In the genomic region with DNA sequence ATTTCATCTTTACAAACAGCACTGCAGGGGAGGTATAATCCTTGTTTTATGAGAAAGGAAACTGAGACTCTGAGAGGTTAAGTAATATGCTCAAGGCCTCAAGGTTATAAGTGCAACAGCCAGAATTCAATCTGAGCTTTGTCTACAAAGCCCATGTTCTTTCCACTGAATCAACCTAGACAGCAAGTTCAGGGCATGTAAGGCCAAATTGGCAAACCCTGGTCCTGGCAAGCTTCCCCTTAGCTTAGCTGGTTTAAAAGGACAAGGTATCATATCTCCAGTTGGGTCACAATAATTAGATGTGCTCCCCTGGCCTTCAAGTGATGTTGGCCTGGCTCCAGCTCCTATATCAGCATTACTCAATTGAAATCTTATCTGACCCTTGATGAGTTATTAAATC, we compare ENCODE assay signal across 13 mouse cellular contexts.
DNase-seq lines count a peak whose midpoint lies in the region; ATAC-seq lines count a peak whose summit lies in the region.
"Had no signal": no experiment of that assay in that cellular context is flagged by ENCODE, and none has a peak within 500 bp of the region (broad histone marks: within the 10 kb centered on the region; RNA-seq: fewer than 3 reads in every experiment).

No protein-coding gene starts in this region.

- no peaks in the 10 kb centered on the region for H3K27me3 ChIP-seq in heart, embryonic 10.5 days (ENCODE audit: insufficient read depth, poor library complexity, severe bottlenecking)
- no peaks in the 10 kb centered on the region; the same call in 1 of the 2 replicates for H3K27me3 ChIP-seq in midbrain, embryonic 13.5 days
- H3K27me3 ChIP-seq: liver, embryonic 12.5 days had no signal

- no peak overlapping the region for H3K9ac ChIP-seq in midbrain, embryonic 13.5 days (replicated peaks)
- H3K9ac ChIP-seq: liver, embryonic 12.5 days; midbrain, embryonic 12.5 days had no signal

- no peaks in the 10 kb centered on the region for H3K36me3 ChIP-seq in heart, embryonic 10.5 days
- H3K36me3 ChIP-seq in midbrain, embryonic 13.5 days: no peaks in the 10 kb centered on the region
- H3K36me3 ChIP-seq: G1E; liver, embryonic 12.5 days; midbrain, embryonic 12.5 days had no signal

- H3K4me1 ChIP-seq in heart, embryonic 10.5 days: peaks cover 5% of the 10 kb centered on the region; the same call in 1 of the 2 replicates
- 0 out of 2 replicates have a peak, but pooled peaks cover 3% of the 10 kb centered on the region for H3K4me1 ChIP-seq in midbrain, embryonic 13.5 days (replicated peaks)
- H3K4me1 ChIP-seq: liver, embryonic 12.5 days had no signal

- H3K27ac ChIP-seq in heart, embryonic 10.5 days: no peak overlapping the region
- no peak overlapping the region for H3K27ac ChIP-seq in midbrain, embryonic 13.5 days
- H3K27ac ChIP-seq: hindbrain, postnatal 0 days; liver, embryonic 12.5 days; midbrain, embryonic 12.5 days had no signal

- no peak for ATAC-seq in frontal cortex, adult (ENCODE audit: low TSS enrichment)
- ATAC-seq in midbrain, embryonic 13.5 days: no peak
- ATAC-seq: hindbrain, postnatal 0 days; liver, embryonic 12.5 days had no signal

- H3K4me3 ChIP-seq in heart, embryonic 10.5 days: no peak overlapping the region
- H3K4me3 ChIP-seq in midbrain, embryonic 13.5 days (replicated peaks): no peak overlapping the region
- H3K4me3 ChIP-seq: liver, embryonic 12.5 days; midbrain, embryonic 12.5 days had no signal

- H3K4me2 ChIP-seq in midbrain, embryonic 13.5 days (replicated peaks): no peak overlapping the region
- H3K4me2 ChIP-seq: liver, embryonic 12.5 days; midbrain, embryonic 12.5 days had no signal

- no peaks in the 10 kb centered on the region for H3K9me3 ChIP-seq in heart, embryonic 10.5 days
- no peaks in the 10 kb centered on the region for H3K9me3 ChIP-seq in midbrain, embryonic 13.5 days
- H3K9me3 ChIP-seq: G1E; liver, embryonic 12.5 days; midbrain, embryonic 12.5 days had no signal

- intact Hi-C loops in gastrocnemius, postnatal 14 days (cut with DNase I; ENCODE audit: low total_unique reads): no loop called here
- intact Hi-C loops in heart, postnatal 36 days (cut with DNase I): loop anchor here (10.0 kb wide), 1 partner anchor 368 kb away; a partner anchor contains a TSS

- peak; percentile 97 for DNase-seq in heart, adult 11 months
- no peak for DNase-seq in heart, embryonic 10.5 days (ENCODE audit: low spot score)
- DNase-seq in adrenal gland, postnatal 25 days: peak; percentile 45
- peak; percentile 84 for DNase-seq in gastrocnemius, postnatal 14 days
- DNase-seq in heart, postnatal 36 days: peak; percentile 61
- DNase-seq: kidney, adult 9 months; lung, postnatal 10 days had no signal
